Mouse (Mus musculus) inflammation-experienced regulatory T-cells, adult 16 weeks (primary cell): ENCODE measurements around the gene Ankfy1. TPM values are rescaled to one million over a fixed set of nuclear protein-coding genes. Genes with fewer than 3 reads are reported as not detected.

Source experiments
- polyA plus RNA-seq: library from polyadenylated mRNA; unstranded; fragments of 100-300 nt; shearing (Covaris generic); gene quantifications from one replicate; pipeline ENCODE4 v1.2.1, GENCODE M21; 2017

Gene Ankfy1
- polyA plus RNA-seq, result 77.0 TPM

DNA sequence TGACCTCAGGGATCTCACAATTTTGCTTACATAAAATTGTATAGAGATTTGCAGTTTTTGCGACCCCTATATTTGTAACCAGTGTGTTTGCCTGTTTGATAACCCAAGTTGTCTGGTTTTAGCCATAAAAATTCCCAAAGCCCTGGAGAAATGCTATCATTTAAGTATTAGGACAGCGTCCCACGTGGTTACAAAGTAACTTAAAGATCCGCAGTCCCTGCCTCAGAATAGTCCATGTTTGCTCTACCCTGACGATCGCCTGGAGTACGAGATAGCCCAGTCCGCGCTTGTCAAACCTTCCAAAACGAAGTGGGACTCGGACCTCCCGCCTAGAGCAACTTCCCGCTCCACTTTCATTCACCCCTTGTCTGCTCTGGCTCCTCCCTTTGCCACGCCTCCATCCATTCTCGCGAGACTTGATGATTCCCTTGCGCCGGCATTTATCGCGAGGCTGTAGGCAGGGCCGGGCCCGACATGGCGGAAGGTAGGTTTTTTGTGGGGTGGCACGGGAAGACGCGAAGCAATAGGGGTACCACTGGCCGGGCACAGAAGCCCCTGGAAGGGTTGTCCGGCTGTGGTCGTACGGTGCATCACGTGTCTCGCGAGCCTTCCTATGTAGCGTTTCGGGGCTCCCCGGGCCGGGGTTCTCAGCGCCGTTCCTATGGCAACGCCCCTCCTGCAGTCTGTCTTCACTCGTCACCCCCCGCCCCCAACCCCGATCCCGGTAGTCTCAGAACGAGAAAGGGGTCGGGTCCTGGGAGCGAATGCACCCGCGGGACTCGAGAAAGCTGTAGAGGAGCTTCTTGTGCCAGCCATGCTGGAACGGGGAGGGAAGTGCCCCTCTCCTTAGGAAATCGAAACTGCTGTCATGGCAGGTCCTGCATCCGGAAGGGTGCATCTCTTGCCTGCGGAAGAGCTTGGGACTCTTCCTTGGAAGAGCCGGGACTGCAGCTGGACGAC is at the start of gene Ankfy1:
Gene Ankfy1, plus strand, starts transcription at position 456 of the 960 bp plus-strand sequence.

DNA sequence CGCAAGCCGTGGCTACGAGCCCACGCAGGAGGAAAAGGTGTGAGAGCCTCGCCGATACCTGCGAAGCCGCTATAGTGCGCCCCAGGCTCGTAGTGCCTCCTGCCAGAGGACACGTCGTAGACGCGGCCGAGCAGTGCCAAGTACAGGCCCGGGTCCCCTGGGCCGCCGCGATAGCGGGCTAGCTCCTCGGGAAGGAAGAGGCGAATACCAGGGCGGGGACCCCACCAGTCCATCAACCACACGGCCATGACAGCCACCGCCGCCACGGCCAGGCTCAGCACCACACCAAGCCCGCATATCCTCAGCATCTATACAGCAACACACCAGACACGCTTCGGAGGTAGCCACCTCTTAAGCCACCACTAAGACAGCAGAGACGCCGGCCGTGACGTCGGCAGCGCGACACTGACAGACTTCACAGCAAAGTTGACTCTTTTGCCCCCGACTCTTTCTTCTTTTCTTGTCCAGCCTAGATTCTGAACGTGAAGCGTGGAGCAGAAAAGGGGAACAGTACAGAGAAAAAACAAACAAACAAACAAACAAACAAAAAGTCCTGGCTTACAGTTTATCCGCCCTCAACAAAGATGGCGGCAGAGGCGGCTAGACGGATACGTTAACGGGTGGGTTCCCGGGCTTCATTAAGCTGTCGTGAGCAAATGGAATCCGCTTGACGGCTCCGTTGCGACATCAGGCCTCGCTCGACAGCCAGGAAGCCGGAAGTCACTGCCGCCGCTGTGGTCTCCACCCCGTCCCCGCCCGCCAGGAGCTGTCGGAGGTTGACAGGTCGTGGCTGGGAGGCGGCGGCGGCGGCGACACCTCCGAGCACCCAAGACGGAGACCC is 105.9 kb downstream of the Ankfy1 start, which contains the start of the genes Cyb5d2 and Zzef1:
Gene Cyb5d2, minus strand, starts transcription at position 688 of the 841 bp plus-strand sequence.
Gene Zzef1, plus strand, starts transcription at position 772 of the 841 bp plus-strand sequence.

Other genes with a start within 250 kb of the Ankfy1 start
- gene Mybbp1a, start 248.7 kb upstream of the Ankfy1 start, polyA plus RNA-seq, result 123 TPM
- gene Spns2, start 200.1 kb upstream of the Ankfy1 start, polyA plus RNA-seq, result not detected
- gene Spns3, start 139.5 kb upstream of the Ankfy1 start, polyA plus RNA-seq, result 0.76 TPM
- gene Ube2g1, start 82.7 kb upstream of the Ankfy1 start, polyA plus RNA-seq, result 67.1 TPM
- gene Cyb5d2, start 106.1 kb downstream of the Ankfy1 start, polyA plus RNA-seq, result 11.5 TPM
- 17.4 TPM for gene Zzef1, start 106.2 kb downstream of the Ankfy1 start, polyA plus RNA-seq